Mouse (Mus musculus): Measurements from ENCODE around the gene Apoe.
"Not testable (repeated sequence)": the region's sequence is repeated elsewhere in the genome, so short reads cannot be mapped to it uniquely, and the experiment has no call there.

DNA sequence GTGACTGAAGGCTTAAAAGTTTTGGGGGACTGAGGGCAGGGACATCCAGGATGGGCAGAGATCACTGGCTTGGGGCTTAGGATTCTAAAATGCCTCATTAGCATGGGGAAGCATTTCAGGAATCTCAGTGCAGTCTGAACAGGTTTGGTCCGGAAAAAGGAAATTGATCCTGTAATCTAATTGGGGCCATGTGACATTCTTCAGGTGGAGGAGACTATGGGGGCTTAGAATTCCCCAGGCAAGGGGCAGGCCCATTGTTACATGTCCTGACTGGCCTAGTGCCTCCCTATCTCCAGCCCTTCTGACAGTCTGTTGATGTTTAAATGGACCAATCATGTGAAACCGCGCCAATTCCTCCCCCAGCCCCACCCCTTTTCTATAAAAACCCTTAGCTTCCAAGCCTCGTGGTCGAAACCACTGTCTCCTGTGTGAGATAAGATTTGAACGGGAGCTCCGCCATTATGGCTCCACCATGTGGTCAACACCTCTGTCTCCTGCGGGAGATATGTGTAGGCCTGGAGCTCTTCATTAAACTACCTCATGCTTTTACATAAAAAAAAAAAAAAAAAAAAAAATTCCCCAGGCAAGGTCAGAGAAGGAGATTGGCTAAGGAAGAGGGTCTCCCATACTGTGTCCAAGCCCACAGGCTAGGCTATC lies 11.9 kb downstream of the Apoe start:
- not testable (repeated sequence) for TF ChIP-seq MAFK (IDR thresholded peaks at IDR 0.05; ENCODE audit: insufficient read depth, low read depth, low read length); ZC3H11A (IDR thresholded peaks at IDR 0.05; ENCODE audit: borderline replicate concordance, low read depth, low read length); HCFC1 (IDR thresholded peaks at IDR 0.05; ENCODE audit: borderline replicate concordance, insufficient read depth, low read length); CHD2 (IDR thresholded peaks at IDR 0.05; ENCODE audit: low read depth, low read length)
